Mouse (Mus musculus): ENCODE data around the gene Tpr. TPM values are rescaled to one million over a fixed set of nuclear protein-coding genes. Genes with fewer than 3 reads are reported as not detected.
A peak's percentile ranks its signal among the peaks of the same experiment; 100 is the strongest.

The Tpr gene
- total RNA-seq, 2 experiments from 2014 or later: 83.0 to 85.2 TPM

GRCm38 (mm10) chr1:150460595-150460994 is 68.0 kb downstream of the Tpr start:
- no peak for DNase-seq

GRCm38 (mm10) chr1:150463068-150463467 is 70.4 kb downstream of the Tpr start:
- DNase-seq: no peak

GRCm38 (mm10) chr1:150463691-150464090 is 71.1 kb downstream of the Tpr start:
- no peak for DNase-seq

GRCm38 (mm10) chr1:150465364-150465763 is 72.7 kb downstream of the Tpr start:
- DNase-seq: no peak

GRCm38 (mm10) chr1:150466132-150466531 is 73.5 kb downstream of the Tpr start, which contains the start of gene Prg4:
TSS of gene Prg4 (minus strand) at chr1:150466165.
- peak; percentile 20 for DNase-seq

- DNase-seq: no peak
Measured at GRCm38 (mm10) chr1:150469992-150470391, 77.4 kb downstream of the Tpr start.

- DNase-seq: no peak
Measured at GRCm38 (mm10) chr1:150472525-150472924, 79.9 kb downstream of the Tpr start.

- peak; percentile 72 for DNase-seq
Measured at GRCm38 (mm10) chr1:150480674-150481073, 88.0 kb downstream of the Tpr start.

- no peak for DNase-seq
Measured at GRCm38 (mm10) chr1:150489148-150489547, 96.5 kb downstream of the Tpr start.

- no peak for DNase-seq
Measured at GRCm38 (mm10) chr1:150496626-150497302, 104.1 kb downstream of the Tpr start.

- DNase-seq: no peak
Measured at GRCm38 (mm10) chr1:150497690-150498089, 105.1 kb downstream of the Tpr start.

- no peak for DNase-seq
Measured at GRCm38 (mm10) chr1:150498177-150498576, 105.5 kb downstream of the Tpr start.

Other genes starting within 250 kb of the Tpr start
- under 1 TPM in 1 of 2 experiments, not detected in 1; 0.43 TPM for gene Pdc, start 73.4 kb upstream of the Tpr start, total RNA-seq (2021)
- 10 to 100 TPM; 18.1 to 21.3 TPM for gene Odr4, start 242 bp downstream of the Tpr start, total RNA-seq (2021)
- 1 to 10 TPM; 7.0 to 8.2 TPM for gene Prg4, start 73.3 kb downstream of the Tpr start, total RNA-seq (2021)

Measured in gastrocnemius, postnatal 25 days (tissue).